Mouse (Mus musculus) CH12.LX (cell line): ENCODE data around the gene Mgat4d. TPM values are rescaled to one million over a fixed set of nuclear protein-coding genes. Genes with fewer than 3 reads are reported as not detected.

Source experiments
- DNase-seq: peaks from one replicate; pipeline ENCODE4 v3.0.0-alpha.2; 2013; ENCODE audit errors: extremely low read depth
- H3K27ac ChIP-seq: 2 replicates; pipeline ENCODE4 v1.5.1; 2012; ENCODE audit warnings: low read depth, mild to moderate bottlenecking, control low read depth, moderate library complexity; ENCODE audit not compliant: insufficient read depth
- H3K27me3 ChIP-seq: replicated peaks from 2 replicates; pipeline ENCODE3; 2012; ENCODE audit warnings: inconsistent platforms
- H3K36me3 ChIP-seq, 2 experiments: replicated peaks in 1 of 2; 2 replicates each; pipeline versions ENCODE3 to v1.6.1; 2012; ENCODE audit warnings: inconsistent platforms in 1 of 2, low read length in 1 of 2, mild to moderate bottlenecking in 1 of 2, mixed read lengths in 1 of 2, moderate library complexity in 1 of 2; ENCODE audit not compliant: control insufficient read depth in 1 of 2, insufficient read depth in 1 of 2
- H3K4me1 ChIP-seq, 2 experiments: 2 replicates each; pipeline ENCODE4 v1.6.1; 2012; ENCODE audit warnings: inconsistent platforms in 1 of 2, moderate library complexity in 1 of 2; ENCODE audit not compliant: insufficient read depth in 2 of 2, control insufficient read depth in 1 of 2
- H3K4me2 ChIP-seq: 2 replicates; pipeline ENCODE4 v1.6.1; 2012; ENCODE audit warnings: low read depth, mild to moderate bottlenecking, control low read depth; ENCODE audit not compliant: poor library complexity, insufficient read depth, severe bottlenecking
- H3K4me3 ChIP-seq, 3 experiments: fragments of 150-350 bp in 1 of 3; sonication (generic) in 1 of 3; replicated peaks in 1 of 3; 2 replicates each; pipeline versions ENCODE3 to v1.5.1; 2011 to 2012; ENCODE audit warnings: low read depth in 2 of 3, low read length in 2 of 3, mild to moderate bottlenecking in 2 of 3, moderate library complexity in 2 of 3, control low read depth in 1 of 3, improper control_type of control experiment in 1 of 3, inconsistent platforms in 1 of 3, mixed read lengths in 1 of 3; ENCODE audit not compliant: poor library complexity in 1 of 3
- H3K79me2 ChIP-seq: replicated peaks from 2 replicates; pipeline ENCODE4 v1.6.1; 2012; ENCODE audit warnings: mild to moderate bottlenecking, moderate library complexity; ENCODE audit not compliant: control insufficient read depth, poor library complexity, insufficient read depth, severe bottlenecking; ENCODE audit errors: extremely low read depth
- H3K9ac ChIP-seq: 2 replicates; pipeline ENCODE4 v1.6.1; 2012; ENCODE audit warnings: low read depth, mild to moderate bottlenecking, control low read depth, moderate library complexity; ENCODE audit not compliant: insufficient read depth
- H3K9me3 ChIP-seq: replicated peaks from 2 replicates; pipeline ENCODE3; 2012; ENCODE audit warnings: low read length, inconsistent platforms, mixed read lengths
- CHD1 ChIP-seq: IDR thresholded peaks from 2 replicates; pipeline ENCODE4 v1.6.1; 2012; ENCODE audit warnings: low read depth, low read length, improper control_type of control experiment, inconsistent platforms
- CTCF ChIP-seq, 2 experiments: IDR thresholded peaks in 1 of 2; conservative IDR thresholded peaks in 1 of 2; 2 replicates each; pipeline ENCODE4 v1.5.1; 2011 to 2012; ENCODE audit warnings: low read depth in 2 of 2, low read length in 2 of 2, improper control_type of control experiment in 1 of 2, inconsistent platforms in 1 of 2, mild to moderate bottlenecking in 1 of 2, moderate library complexity in 1 of 2
- EP300 ChIP-seq: IDR thresholded peaks from 2 replicates; pipeline ENCODE4 v1.6.1; 2011; ENCODE audit warnings: low read length, improper control_type of control experiment
- ETS1 ChIP-seq: conservative IDR thresholded peaks from 2 replicates; pipeline ENCODE4 v1.6.1; 2012; ENCODE audit warnings: low read depth, mild to moderate bottlenecking, inconsistent platforms, low read length, improper control_type of control experiment, moderate library complexity
- GABPA ChIP-seq: IDR thresholded peaks from 2 replicates; pipeline ENCODE4 v1.6.1; 2012; ENCODE audit warnings: low read depth, low read length, improper control_type of control experiment, inconsistent platforms; ENCODE audit not compliant: insufficient replicate concordance
- KAT2A ChIP-seq: IDR thresholded peaks from 2 replicates; pipeline ENCODE4 v1.6.1; 2012; ENCODE audit warnings: low read length, improper control_type of control experiment, inconsistent platforms; ENCODE audit not compliant: insufficient replicate concordance
- MAX ChIP-seq: IDR thresholded peaks from 2 replicates; pipeline ENCODE4 v1.6.1; 2011; ENCODE audit warnings: low read length, improper control_type of control experiment
- MAZ ChIP-seq: IDR thresholded peaks from 2 replicates; pipeline ENCODE4 v1.6.1; 2012; ENCODE audit warnings: low read depth, mild to moderate bottlenecking, inconsistent platforms, low read length, improper control_type of control experiment, moderate library complexity
- MXI1 ChIP-seq: IDR thresholded peaks from 2 replicates; pipeline ENCODE4 v1.6.1; 2011; ENCODE audit warnings: mild to moderate bottlenecking, low read depth, low read length, improper control_type of control experiment
- NELFE ChIP-seq: IDR thresholded peaks from 2 replicates; pipeline ENCODE4 v1.6.1; 2011; ENCODE audit warnings: low read depth, low read length, improper control_type of control experiment
- PAX5 ChIP-seq: IDR thresholded peaks from 2 replicates; pipeline ENCODE4 v1.6.1; 2012; ENCODE audit warnings: low read length, inconsistent platforms, mixed read lengths
- RAD21 ChIP-seq: IDR thresholded peaks from 2 replicates; pipeline ENCODE4 v1.6.1; 2011; ENCODE audit warnings: low read depth, mild to moderate bottlenecking, low read length, improper control_type of control experiment, moderate library complexity
- SMC3 ChIP-seq: IDR thresholded peaks from 2 replicates; pipeline ENCODE4 v1.6.1; 2011; ENCODE audit warnings: low read depth, low read length, improper control_type of control experiment
- TBP ChIP-seq: conservative IDR thresholded peaks from 2 replicates; pipeline ENCODE4 v1.6.1; 2011; ENCODE audit warnings: low read depth, low read length, improper control_type of control experiment
- USF1 ChIP-seq: IDR thresholded peaks from 2 replicates; pipeline ENCODE4 v1.6.1; 2014; ENCODE audit warnings: low read depth, mild to moderate bottlenecking, inconsistent platforms, low read length, improper control_type of control experiment
- USF2 ChIP-seq: conservative IDR thresholded peaks from 2 replicates; pipeline ENCODE4 v1.6.1; 2011; ENCODE audit warnings: low read depth, low read length, improper control_type of control experiment
- ZKSCAN1 ChIP-seq: IDR thresholded peaks from 2 replicates; pipeline ENCODE4 v1.6.1; 2012; ENCODE audit warnings: low read depth, inconsistent platforms, low read length, improper control_type of control experiment, borderline replicate concordance
- ZNF384 ChIP-seq: IDR thresholded peaks from 2 replicates; pipeline ENCODE4 v1.6.1; 2012; ENCODE audit warnings: low read depth, low read length, improper control_type of control experiment, inconsistent platforms
- dilution Hi-C: fragments of 300-500 bp; cut with MboI; formaldehyde crosslinking; loops from 2 replicates; pipeline ENCODE4 v1.14.3; 2020; ENCODE audit warnings: low sequenced_read_pairs; ENCODE audit not compliant: extremely low pct_unique_long_range_greater_than_20kb, extremely low pct_ligation_motif_present
- in situ Hi-C: fragments of 300-500 bp; cut with MboI; formaldehyde crosslinking; loops from 3 replicates; pipeline ENCODE4 v1.14.3; 2019; ENCODE audit warnings: low sequenced_read_pairs, low pct_ligation_motif_present, low pct_unique_long_range_greater_than_20kb, mixed read lengths
- polyA plus RNA-seq: library from polyadenylated mRNA; unstranded; fragments of >175 nt; gene quantifications from 2 replicates; pipeline ENCODE4 v1.2.1, GENCODE M21; 2012; ENCODE audit warnings: low read depth; ENCODE audit not compliant: insufficient read length
- total RNA-seq, 2 experiments: library from RNA; depleted of rRNA; stranded (reverse); fragments of 300-350 nt in 1 of 2; fragments of >200 nt in 1 of 2; gene quantifications; 2 replicates each; pipeline ENCODE4 v1.2.3; 2012 to 2014

Mgat4d gene
- not detected in 2 replicates for total RNA-seq (2012; rRNA removed)
- not detected in 2 replicates for total RNA-seq (2014; rRNA removed)
- 0.17 TPM in 1 of 2 replicates, not detected in the other for polyA plus RNA-seq

DNA sequence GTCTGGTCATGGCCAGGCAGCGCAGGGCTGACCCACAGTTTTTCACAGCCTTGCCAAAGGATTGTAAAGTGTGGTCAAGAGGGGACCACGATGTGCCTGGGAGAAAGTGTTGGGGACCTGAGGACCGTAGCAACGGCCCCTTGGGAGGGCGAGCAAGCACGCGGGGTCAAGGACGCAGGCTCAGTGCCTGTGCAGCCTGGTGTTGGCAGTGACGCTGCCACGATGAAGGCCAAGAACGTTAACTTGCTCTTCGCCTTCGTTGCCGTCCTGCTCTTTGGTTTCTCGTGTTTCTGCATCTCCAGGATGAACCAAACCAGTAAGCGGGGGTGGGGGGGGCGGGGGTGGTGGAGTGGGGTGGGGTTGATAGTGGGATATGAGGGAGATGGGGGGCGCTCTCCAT is at the start of gene Mgat4d:
TSS of gene Mgat4d (plus strand) at position 209 of the 400 bp plus-strand sequence.
- Histone ChIP-seq H3K27me3 (no peaks in the 10 kb centered on the region), H3K4me2 (no peak within 1 kb of the TSS), H3K9ac (no peak within 1 kb of the TSS), H3K4me3 (no peak within 1 kb of the TSS), H3K27ac (no peak within 1 kb of the TSS), H3K9me3 (no peaks in the 10 kb centered on the region), H3K4me1 (no peaks in the 10 kb centered on the region; a peak in 1 of 4 replicates), H3K36me3 (no peaks in the 10 kb centered on the region), H3K79me2 (no peaks in the 10 kb centered on the region)
- TF ChIP-seq MAZ (no peak), EP300 (no peak), MXI1 (no peak), CTCF (conservative IDR thresholded peaks at IDR 0.05 in 1 of 2, IDR thresholded peaks at IDR 0.05 in 1 of 2; ENCODE audit: low read depth in 2 of 2, low read length in 2 of 2) (no peak), USF1 (no peak), PAX5 (no peak), CHD1 (no peak)
- in situ Hi-C loops (loop anchor here (10.0 kb wide), 1 partner anchor 253 kb away; no protein-coding TSS in a partner anchor), dilution Hi-C loops (no loop called here)
- DNase-seq = no peak

DNA sequence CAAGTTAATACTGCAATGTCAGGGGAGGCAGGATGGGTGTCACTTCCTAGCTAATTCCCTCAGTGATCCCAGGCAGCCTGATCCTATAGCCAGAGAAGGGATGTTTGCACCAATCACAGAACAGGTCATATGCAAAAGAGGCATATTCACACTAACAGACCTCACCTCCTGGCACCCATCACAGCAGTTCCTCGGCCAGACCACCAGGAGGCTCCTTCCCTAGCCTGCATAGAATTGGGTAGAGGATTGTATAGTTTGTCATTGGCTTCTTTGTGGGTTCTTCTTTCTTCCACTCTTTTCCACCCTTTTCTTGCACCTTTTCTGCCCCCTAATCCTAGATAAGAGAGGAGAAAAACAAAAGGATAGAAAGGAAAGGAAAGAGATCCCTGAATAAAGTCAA is 48.1 kb upstream of the Mgat4d start:
- no peaks in the 10 kb centered on the region for H3K36me3 ChIP-seq
- H3K9ac ChIP-seq = no peak overlapping the region
- H3K27me3 ChIP-seq = no peaks in the 10 kb centered on the region
- DNase-seq = peak; percentile 38
- no peaks in the 10 kb centered on the region for H3K4me1 ChIP-seq
- peak; percentile 58 to 61; a peak in 3 of 4 replicates for TF ChIP-seq CTCF (conservative IDR thresholded peaks at IDR 0.05 in 1 of 2, IDR thresholded peaks at IDR 0.05 in 1 of 2; ENCODE audit: low read depth in 2 of 2, low read length in 2 of 2)
- TF ChIP-seq CHD1 = no peak
- no peak for TF ChIP-seq ZKSCAN1
- no peak for TF ChIP-seq GABPA
- TF ChIP-seq NELFE = no peak
- TF ChIP-seq RAD21 = peak; percentile 26
- TF ChIP-seq SMC3 = peak; percentile 62
- TF ChIP-seq KAT2A = no peak
- TF ChIP-seq, all 38 proteins: peak for 3
- H3K4me3 ChIP-seq = no peak overlapping the region
- in situ Hi-C loops (no loop called here), dilution Hi-C loops (no loop called here)
- no peaks in the 10 kb centered on the region for H3K9me3 ChIP-seq
- H3K27ac ChIP-seq = no peak overlapping the region
- no peaks in the 10 kb centered on the region for H3K79me2 ChIP-seq
- H3K4me2 ChIP-seq = no peak overlapping the region

DNA sequence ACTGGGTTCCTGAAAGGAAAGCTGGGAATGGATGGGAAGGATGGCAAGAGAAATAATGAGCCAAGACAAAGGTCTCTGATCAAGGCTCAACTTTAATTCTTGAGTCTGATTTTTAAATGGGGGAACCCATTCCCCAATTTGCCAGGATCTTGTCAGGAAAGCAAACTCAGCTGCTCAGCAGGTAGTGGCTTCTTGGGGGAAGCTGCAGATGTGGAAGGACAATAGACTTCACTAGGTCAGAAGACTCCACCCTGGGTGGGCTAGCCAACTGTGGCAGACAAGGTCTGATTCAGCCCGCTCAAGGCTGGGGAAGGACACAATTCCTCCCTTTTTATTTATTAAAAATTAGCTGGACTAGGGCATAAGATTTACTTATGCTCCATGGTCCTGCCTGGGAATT is 43.3 kb upstream of the Mgat4d start:
- Histone ChIP-seq H3K27me3 (no peaks in the 10 kb centered on the region), H3K79me2 (no peaks in the 10 kb centered on the region), H3K9ac (no peak overlapping the region), H3K4me2 (no peak overlapping the region), H3K4me3 (no peak overlapping the region), H3K9me3 (no peaks in the 10 kb centered on the region), H3K27ac (no peak overlapping the region), H3K36me3 (no peaks in the 10 kb centered on the region), H3K4me1 (no peaks in the 10 kb centered on the region)
- in situ Hi-C loops = no loop called here
- dilution Hi-C loops = no loop called here
- TF ChIP-seq USF2 (no peak), ETS1 (no peak), MAX (no peak), GABPA (no peak), TBP (no peak), ZNF384 (no peak)
- no peak for DNase-seq
